Mouse (Mus musculus) lung, embryonic 15.5 days (tissue): ENCODE measurements around the gene Sf3a2. TPM values are rescaled to one million over a fixed set of nuclear protein-coding genes. Genes with fewer than 3 reads are reported as not detected.
"Not testable (repeated sequence)": the region's sequence is repeated elsewhere in the genome, so short reads cannot be mapped to it uniquely, and the experiment has no call there.

ENCODE experiments used
- ATAC-seq: fragments of 200-750 bp; cut with Nextera tagmentation; 2 replicates; pipeline ENCODE4 v1.8.0; 2017; ENCODE audit warnings: moderate number of reproducible peaks, borderline replicate concordance; ENCODE audit not compliant: low FRiP score, low TSS enrichment; ENCODE audit errors: extremely low read depth
- H3K27ac ChIP-seq: fragments of 300-500 bp; sonication (generic); 2 replicates; pipeline ENCODE4 v1.5.1; 2015; ENCODE audit warnings: moderate library complexity, mild to moderate bottlenecking, inconsistent platforms
- H3K27me3 ChIP-seq: fragments of 300-500 bp; sonication (generic); 2 replicates; pipeline ENCODE4 v1.6.1; 2015; ENCODE audit warnings: inconsistent platforms
- H3K36me3 ChIP-seq: fragments of 300-500 bp; sonication (generic); 2 replicates; pipeline ENCODE4 v1.6.1; 2015; ENCODE audit warnings: inconsistent platforms
- H3K4me1 ChIP-seq: fragments of 300-500 bp; sonication (generic); 2 replicates; pipeline ENCODE4 v1.6.1; 2015; ENCODE audit warnings: inconsistent platforms
- H3K4me2 ChIP-seq: fragments of 300-500 bp; sonication (generic); 2 replicates; pipeline ENCODE4 v1.6.1; 2015; ENCODE audit warnings: inconsistent platforms, mild to moderate bottlenecking, moderate library complexity
- H3K4me3 ChIP-seq: fragments of 300-500 bp; sonication (generic); 2 replicates; pipeline ENCODE4 v1.5.1; 2015; ENCODE audit warnings: mild to moderate bottlenecking, inconsistent platforms
- H3K9ac ChIP-seq: fragments of 300-500 bp; sonication (generic); 2 replicates; pipeline ENCODE4 v1.6.1; 2015; ENCODE audit warnings: inconsistent platforms
- H3K9me3 ChIP-seq: fragments of 300-500 bp; sonication (generic); 2 replicates; pipeline ENCODE4 v1.6.1; 2016; ENCODE audit warnings: inconsistent platforms
- WGBS: fragments of 180-500 bp; shearing (Covaris S2); methylation state at CpG from one replicate; pipeline ENCODE4 v1.1.7; 2015; 5-methylcytosine and 5-hydroxymethylcytosine counted together
- polyA plus RNA-seq: library from polyadenylated mRNA; unstranded; fragments of >200 nt; fragmentation: Nextera tagmentation; extraction: Ambion mirVana; gene quantifications from 2 replicates; pipeline ENCODE4 v1.2.1, GENCODE M21; 2015

Gene Sf3a2
- polyA plus RNA-seq, 1 experiment from 2014 or later, result 64.7 TPM

DNA sequence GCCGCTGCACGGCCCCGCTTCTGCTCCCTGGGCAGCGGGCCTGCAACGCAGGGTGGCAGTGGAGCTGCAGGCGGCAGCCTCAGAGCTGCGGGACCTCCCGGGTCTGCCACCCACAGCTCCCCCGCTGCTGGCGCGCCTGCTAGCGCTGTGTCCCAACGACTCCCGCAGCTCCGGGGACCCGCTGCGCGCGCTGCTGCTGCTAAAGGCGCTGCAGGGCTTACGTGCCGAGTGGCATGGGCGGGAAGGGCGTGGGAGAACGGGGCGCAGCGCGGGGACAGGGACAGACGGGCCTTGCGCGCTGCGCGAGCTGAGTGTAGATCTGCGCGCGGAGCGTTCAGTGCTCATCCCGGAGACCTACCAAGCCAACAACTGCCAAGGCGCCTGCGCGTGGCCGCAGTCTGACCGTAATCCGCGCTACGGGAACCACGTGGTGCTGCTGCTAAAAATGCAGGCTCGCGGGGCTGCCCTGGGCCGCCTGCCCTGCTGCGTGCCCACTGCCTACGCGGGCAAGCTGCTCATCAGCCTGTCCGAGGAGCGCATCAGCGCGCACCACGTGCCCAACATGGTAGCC, 9.1 kb downstream of the Sf3a2 start:
- peaks cover 34% of the 10 kb centered on the region for H3K27me3 ChIP-seq
- peak overlapping the region; percentile 71 for H3K27ac ChIP-seq
- peak overlapping the region; percentile 42 for H3K4me3 ChIP-seq
- peaks cover 36% of the 10 kb centered on the region for H3K4me1 ChIP-seq
- H3K4me2 ChIP-seq, result peak overlapping the region; percentile 91
- WGBS, result 0% methylated on average over 55 of the region's 58 CpGs
- peaks cover 27% of the 10 kb centered on the region for H3K36me3 ChIP-seq
- no peaks in the 10 kb centered on the region for H3K9me3 ChIP-seq
- H3K9ac ChIP-seq, result peak overlapping the region; percentile 58
- peak; percentile 63 for ATAC-seq

DNA sequence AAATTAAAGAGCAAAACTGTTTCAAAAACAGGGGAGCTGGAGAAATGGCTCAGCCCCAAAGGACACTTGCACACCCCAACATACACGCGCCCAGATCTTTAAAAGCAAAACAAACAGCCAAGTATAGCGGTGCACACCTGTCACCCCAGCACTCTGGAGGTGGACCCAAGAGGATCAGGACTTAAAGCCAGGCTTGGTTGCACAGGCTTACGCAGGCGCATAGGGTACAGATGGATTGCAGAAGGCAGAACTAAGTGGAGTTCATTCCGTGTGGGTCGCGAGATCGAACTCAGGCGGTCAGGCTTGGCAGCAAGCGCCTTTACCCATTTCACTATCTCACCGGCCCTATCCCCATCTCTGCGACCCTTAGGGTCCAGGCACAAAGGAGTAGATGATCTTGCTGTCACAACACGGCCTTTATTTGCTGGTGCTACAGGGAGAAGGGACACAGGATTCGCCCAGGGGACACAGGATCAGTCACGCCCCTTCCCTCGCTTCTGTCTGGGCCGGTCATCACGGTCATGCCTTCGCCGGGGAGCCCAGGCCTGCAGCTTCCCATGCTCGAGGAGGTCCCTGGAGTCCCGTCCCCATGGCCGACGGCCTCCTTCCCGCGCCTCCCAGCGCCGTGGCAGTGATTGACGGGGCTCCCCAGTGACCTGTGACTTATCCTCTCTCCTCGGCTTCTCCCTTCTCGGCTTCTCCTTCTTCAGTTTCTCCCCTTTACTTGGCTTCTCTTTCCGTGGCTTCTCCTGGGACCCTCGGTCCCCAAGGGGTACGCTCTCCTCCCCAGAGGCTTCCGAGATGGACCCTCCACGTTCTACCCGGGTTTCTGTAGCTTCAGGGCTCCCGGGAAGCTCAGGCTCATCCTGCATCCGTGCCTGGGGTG, 10.3 kb downstream of the Sf3a2 start:
- peaks cover 36% of the 10 kb centered on the region for H3K4me1 ChIP-seq
- WGBS, result 16% methylated on average over 40 of the region's 40 CpGs
- peak overlapping the region; percentile 91 for H3K4me2 ChIP-seq
- H3K4me3 ChIP-seq, result peak overlapping the region; percentile 16
- peaks cover 15% of the 10 kb centered on the region for H3K36me3 ChIP-seq
- peaks cover 36% of the 10 kb centered on the region for H3K27me3 ChIP-seq
- peak overlapping the region; percentile 33; the same call in 1 of the 2 replicates for H3K9ac ChIP-seq
- no peak overlapping the region for H3K27ac ChIP-seq
- no peak for ATAC-seq
- H3K9me3 ChIP-seq, result no peaks in the 10 kb centered on the region

DNA sequence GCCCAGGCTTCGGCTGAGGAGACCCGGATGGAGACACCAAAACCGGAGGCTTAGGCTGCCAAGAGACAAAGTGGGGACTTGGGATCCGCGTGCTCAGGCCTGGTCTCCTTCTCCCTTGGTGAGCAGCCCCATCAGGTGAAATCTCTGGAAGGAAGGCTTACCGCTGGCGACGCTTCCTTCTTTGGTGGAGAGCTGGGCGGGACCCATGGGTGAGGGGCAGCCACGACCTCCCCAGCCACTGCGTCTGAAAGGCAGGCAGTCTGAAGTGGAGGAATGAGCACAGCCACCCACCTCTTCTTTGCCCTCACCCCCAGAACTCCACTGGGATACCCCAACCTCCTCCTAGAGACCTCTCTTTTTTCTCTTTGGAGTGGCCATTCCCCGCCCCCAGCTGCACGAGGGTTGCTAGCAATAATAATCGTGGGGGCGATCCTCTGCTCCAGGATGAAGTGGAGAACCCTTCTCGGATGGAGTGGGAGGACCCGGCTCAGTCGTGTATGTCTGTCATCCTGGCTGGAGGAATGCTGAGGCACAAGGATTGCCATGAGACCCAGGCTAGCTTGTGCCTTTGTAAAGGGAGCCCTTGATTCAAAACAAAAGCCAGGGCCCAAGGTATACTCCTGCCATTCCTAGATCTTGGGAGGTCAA, 11.1 kb downstream of the Sf3a2 start:
- H3K9me3 ChIP-seq, result no peaks in the 10 kb centered on the region

DNA sequence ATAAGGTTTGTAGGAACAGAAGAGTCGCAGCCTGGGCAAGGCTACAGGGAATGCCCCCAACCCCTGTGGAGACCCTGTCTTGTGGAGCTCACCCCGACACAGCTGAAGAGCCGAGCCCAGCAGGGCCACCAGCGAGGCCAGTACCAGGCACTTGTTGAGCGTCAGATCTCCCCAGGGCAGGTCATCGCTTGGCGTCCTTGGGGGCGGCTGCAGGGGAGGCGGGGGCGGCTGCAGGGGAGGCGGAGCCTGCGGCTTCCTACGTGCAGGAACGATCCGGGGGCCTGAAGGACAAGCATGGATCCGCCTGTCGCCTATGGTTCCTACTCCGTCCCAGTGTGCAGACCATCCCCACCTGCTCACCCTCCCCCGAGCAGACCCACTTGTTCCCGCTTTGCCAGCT, 12.1 kb downstream of the Sf3a2 start:
- H3K9ac ChIP-seq, result no peak overlapping the region
- ATAC-seq, result no peak
- H3K4me3 ChIP-seq, result no peak overlapping the region
- no peaks in the 10 kb centered on the region for H3K36me3 ChIP-seq
- no peak overlapping the region for H3K27ac ChIP-seq
- H3K4me2 ChIP-seq, result peak overlapping the region; percentile 23
- H3K27me3 ChIP-seq, result peaks cover 36% of the 10 kb centered on the region
- H3K4me1 ChIP-seq, result peaks cover 36% of the 10 kb centered on the region
- H3K9me3 ChIP-seq, result no peaks in the 10 kb centered on the region
- 6% methylated on average over 20 of the region's 20 CpGs for WGBS

More for the DNA sequence above, 11.1 kb downstream of the Sf3a2 start:
- Histone ChIP-seq H3K9ac (peak overlapping the region; percentile 33; the same call in 1 of the 2 replicates), H3K4me1 (peaks cover 36% of the 10 kb centered on the region), H3K27ac (no peak overlapping the region), H3K27me3 (peaks cover 36% of the 10 kb centered on the region), H3K4me3 (peak overlapping the region; percentile 16), H3K36me3 (peaks cover 8% of the 10 kb centered on the region), H3K4me2 (peak overlapping the region; percentile 47)
- no peak for ATAC-seq
- 7% methylated on average over 17 of the region's 18 CpGs for WGBS

DNA sequence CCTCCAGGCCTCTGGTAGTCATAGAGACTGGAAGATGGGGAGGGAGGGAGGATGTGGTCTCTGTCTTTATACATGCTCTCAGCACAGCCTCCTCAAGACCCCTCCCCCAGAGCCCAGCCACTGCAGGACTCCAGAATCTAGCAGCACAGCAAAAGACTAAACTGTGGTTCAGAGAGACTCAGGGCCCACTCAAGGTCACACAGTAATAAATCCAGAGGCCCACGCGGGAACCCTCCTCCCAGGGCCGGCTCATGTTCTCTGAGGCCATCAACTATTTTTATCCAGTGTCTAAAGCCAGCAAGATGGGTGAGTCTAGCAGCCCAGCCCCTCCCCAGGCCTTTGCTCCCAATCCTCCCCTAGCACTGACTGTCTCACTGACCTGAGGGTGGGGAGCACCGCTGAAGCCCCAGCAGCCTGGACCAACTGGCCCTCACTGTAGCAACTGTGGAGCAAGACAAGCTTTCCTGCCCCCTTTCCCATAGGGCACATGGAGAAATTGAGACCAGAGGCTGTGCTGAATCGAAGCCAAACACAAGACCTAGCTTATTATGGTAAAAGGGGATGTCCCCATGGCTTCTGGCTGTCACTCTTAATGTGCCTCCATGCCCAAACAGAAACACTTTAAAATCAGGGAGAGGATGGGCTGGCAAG, 14.5 kb downstream of the Sf3a2 start:
- Histone ChIP-seq H3K4me2 (no peak overlapping the region), H3K9me3 (no peaks in the 10 kb centered on the region), H3K27me3 (peaks cover 26% of the 10 kb centered on the region), H3K27ac (no peak overlapping the region), H3K4me3 (no peak overlapping the region), H3K9ac (no peak overlapping the region), H3K4me1 (peaks cover 22% of the 10 kb centered on the region), H3K36me3 (no peaks in the 10 kb centered on the region)
- WGBS, result 35% methylated on average over 5 of the region's 5 CpGs
- ATAC-seq, result no peak

DNA sequence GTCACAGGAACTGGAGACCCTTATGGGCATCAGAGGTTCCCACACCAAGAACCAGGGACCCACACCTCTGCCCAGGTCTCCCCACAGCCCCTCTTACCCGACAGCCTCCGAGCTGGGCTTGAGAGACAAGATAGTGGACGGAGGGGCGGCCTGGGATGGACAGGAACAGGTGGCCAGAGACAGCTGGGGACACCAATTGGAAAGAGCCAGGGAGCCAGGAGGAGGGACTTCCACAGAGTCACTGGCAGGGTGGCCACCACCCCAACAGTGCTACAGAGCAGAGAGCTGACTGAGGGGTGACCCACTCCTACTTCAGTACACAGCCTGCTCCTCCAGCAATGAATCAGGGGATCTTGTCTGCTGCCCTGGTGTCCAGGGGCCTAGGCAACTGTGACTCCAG, 15.4 kb downstream of the Sf3a2 start, which contains the start of gene Jsrp1:
Jsrp1 (minus strand) TSS at position 133 of the 400 bp plus-strand sequence.
- no peak within 1 kb of the TSS for H3K27ac ChIP-seq
- 50% methylated on average over 4 of the region's 4 CpGs for WGBS
- no peak within 1 kb of the TSS for H3K9ac ChIP-seq
- no peak for ATAC-seq
- no peaks in the 10 kb centered on the region for H3K9me3 ChIP-seq
- H3K4me1 ChIP-seq, result peaks cover 15% of the 10 kb centered on the region
- H3K36me3 ChIP-seq, result no peaks in the 10 kb centered on the region
- no peak within 1 kb of the TSS for H3K4me3 ChIP-seq
- H3K27me3 ChIP-seq, result peaks cover 23% of the 10 kb centered on the region
- H3K4me2 ChIP-seq, result no peak within 1 kb of the TSS

DNA sequence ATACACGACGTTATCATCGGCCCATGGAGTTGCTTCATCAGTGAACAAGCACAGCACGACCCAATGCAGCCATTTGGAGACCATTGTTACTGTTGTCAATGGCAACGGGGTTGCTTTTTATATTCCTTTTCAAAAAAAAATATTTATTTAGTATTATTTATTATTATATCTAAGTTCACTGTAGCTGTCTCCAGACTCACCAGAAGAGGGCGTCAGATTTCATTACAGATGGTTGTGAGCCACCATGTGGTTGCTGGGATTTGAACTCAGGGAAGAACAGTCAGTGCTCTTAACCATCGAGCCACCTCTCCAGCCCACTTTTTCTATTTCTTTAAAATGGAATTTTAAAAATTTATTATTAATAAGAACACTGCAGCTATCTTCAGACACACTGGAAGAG, 16.8 kb downstream of the Sf3a2 start:
- Histone ChIP-seq H3K4me1 (peaks cover 4% of the 10 kb centered on the region; the same call in 1 of the 2 replicates), H3K9ac (no peak overlapping the region), H3K36me3 (no peaks in the 10 kb centered on the region), H3K4me2 (no peak overlapping the region), H3K9me3 (no peaks in the 10 kb centered on the region), H3K27ac (no peak overlapping the region), H3K4me3 (no peak overlapping the region), H3K27me3 (peaks cover 9% of the 10 kb centered on the region)
- WGBS, result 52% methylated on average over 7 of the region's 7 CpGs
- ATAC-seq, result no peak

DNA sequence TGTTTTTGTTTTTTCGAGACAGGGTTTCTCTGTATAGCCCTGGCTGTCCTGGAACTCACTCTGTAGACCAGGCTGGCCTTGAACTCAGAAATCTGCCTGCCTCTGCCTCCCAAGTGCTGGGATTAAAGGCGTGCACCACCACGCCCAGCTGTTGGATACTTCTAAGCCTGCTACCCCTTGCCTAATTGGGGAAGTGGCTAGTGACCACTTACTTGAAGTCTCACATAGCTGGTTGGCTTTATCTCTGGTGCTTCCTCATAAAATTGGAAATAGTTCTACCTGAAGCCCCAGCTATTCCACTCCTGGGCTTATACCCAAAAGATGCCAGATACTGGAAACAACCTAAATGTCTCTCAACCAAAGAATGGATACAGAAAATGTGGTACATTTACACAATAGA, 18.3 kb downstream of the Sf3a2 start:
- not testable (repeated sequence) for ATAC-seq, H3K27ac ChIP-seq, H3K9ac ChIP-seq, H3K4me1 ChIP-seq, H3K9me3 ChIP-seq, H3K36me3 ChIP-seq, H3K27me3 ChIP-seq, H3K4me3 ChIP-seq, H3K4me2 ChIP-seq
- 76% methylated on average over 3 of the region's 3 CpGs for WGBS

DNA sequence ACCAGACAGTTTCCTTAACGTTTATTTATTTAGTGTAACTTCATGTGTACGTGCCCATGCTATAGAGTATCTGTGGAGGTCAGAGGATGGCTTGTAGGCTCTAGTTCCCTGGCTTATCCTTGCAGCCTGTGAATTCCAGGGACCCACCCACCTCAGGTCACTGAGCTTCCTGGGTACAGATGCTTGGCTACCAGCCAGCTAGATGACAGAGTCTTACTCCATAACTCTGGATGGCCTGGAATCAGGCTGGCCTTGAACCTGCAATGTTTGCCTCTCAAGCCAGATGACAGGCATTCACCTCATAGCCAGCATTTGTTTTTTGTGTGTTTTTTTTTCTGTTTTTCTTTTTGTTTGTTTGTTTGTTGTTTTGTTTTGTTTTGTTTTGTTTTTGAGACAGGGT, 19.2 kb downstream of the Sf3a2 start:
- Histone ChIP-seq H3K36me3 (no peaks in the 10 kb centered on the region), H3K4me1 (no peaks in the 10 kb centered on the region), H3K4me2 (no peak overlapping the region), H3K27ac (no peak overlapping the region), H3K9me3 (no peaks in the 10 kb centered on the region), H3K27me3 (0 out of 2 replicates have a peak, but pooled peaks cover 2% of the 10 kb centered on the region), H3K9ac (no peak overlapping the region), H3K4me3 (no peak overlapping the region)
- no peak for ATAC-seq
- 42% methylated on average over 2 of the region's 2 CpGs for WGBS

DNA sequence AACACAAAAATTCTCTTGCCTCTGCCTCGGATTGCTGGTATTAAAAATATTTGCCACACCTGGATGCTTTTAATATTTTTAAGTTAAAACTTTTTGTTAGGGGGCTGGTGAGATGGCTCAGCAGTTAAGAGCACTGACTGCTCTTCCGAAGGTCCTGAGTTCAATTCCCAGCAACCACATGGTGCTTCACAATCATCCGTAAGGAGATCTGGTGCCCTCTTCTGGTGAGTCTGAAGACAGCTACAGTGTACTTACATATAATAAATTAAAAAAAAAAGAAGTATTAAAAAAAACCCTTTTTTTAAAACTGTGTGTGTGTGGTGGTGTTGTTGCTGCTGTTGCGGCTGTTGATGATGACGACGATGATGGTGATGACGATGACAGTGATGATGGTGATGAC, 20.0 kb downstream of the Sf3a2 start:
- not testable (repeated sequence) for H3K27me3 ChIP-seq, H3K4me2 ChIP-seq, ATAC-seq, H3K4me1 ChIP-seq, H3K4me3 ChIP-seq, H3K36me3 ChIP-seq, H3K9me3 ChIP-seq, H3K27ac ChIP-seq, H3K9ac ChIP-seq
- WGBS, result 84% methylated on average over 7 of the region's 7 CpGs

DNA sequence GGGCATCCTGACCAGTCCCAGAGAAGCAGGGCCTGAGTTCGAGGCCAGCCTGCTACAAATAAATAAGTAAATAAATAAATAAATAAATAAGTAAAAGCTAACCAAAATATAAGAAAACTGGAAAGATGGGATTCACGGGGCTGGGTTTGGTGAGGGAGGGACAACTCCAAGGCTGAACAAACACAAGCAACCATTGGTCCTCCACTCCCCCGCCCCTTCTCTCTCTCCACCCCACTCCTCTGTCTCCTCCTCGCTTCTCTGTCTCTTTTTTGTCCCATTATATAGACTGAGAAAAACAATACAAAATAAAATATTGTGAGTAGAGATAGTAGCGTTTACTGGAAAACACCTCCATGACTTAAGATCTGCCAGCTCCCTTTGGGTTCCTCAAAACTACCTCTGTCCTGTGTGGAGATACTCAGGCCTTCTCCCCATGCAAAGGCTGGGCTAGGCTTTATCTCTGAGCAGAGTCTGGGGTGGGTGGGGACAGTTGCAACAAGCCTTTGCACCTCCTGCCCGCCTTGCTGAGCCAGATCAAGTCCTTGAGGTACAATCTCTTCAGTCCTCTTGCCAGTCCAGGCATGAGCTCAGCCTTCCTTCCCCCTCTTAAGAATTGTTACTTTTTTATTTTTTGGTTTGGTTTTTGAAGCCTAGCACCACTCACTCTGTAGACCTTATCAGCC, 20.7 kb downstream of the Sf3a2 start:
- H3K9ac ChIP-seq, result no peak overlapping the region
- no peaks in the 10 kb centered on the region for H3K27me3 ChIP-seq
- H3K36me3 ChIP-seq, result no peaks in the 10 kb centered on the region
- H3K9me3 ChIP-seq, result no peaks in the 10 kb centered on the region
- H3K4me2 ChIP-seq, result no peak overlapping the region
- H3K4me3 ChIP-seq, result no peak overlapping the region
- H3K27ac ChIP-seq, result no peak overlapping the region
- no peaks in the 10 kb centered on the region for H3K4me1 ChIP-seq
- no peak for ATAC-seq
- WGBS, result 49% methylated on average over 6 of the region's 6 CpGs
